Mouse (Mus musculus): Measurements from ENCODE around the gene Stac2. TPM values are rescaled to one million over a fixed set of nuclear protein-coding genes. Genes with fewer than 3 reads are reported as not detected.

Stac2 gene
- total and polyA plus RNA-seq, 3 experiments = 0.07 TPM; not detected in 2

GRCm38 (mm10) chr11:98090583-98090982, 37.3 kb upstream of the Stac2 start:
- in situ Hi-C loops (cut with MboI; ENCODE audit: low pct_ligation_motif_present, low pct_unique_long_range_greater_than_20kb, low sequenced_read_pairs) (no loop called here), dilution Hi-C loops (cut with MboI; ENCODE audit: extremely low pct_ligation_motif_present, extremely low pct_unique_long_range_greater_than_20kb, low sequenced_read_pairs) (no loop called here)
- no peak for DNase-seq (ENCODE audit: extremely low read depth)
- Histone ChIP-seq H3K27ac (ENCODE audit: insufficient read depth, low read depth) (no peak overlapping the region), H3K79me2 (replicated peaks; ENCODE audit: control insufficient read depth, extremely low read depth, insufficient read depth, poor library complexity, severe bottlenecking) (no peaks in the 10 kb centered on the region), H3K4me2 (ENCODE audit: insufficient read depth, low read depth, poor library complexity, severe bottlenecking) (no peak overlapping the region), H3K4me1 (ENCODE audit: control insufficient read depth in 1 of 2, insufficient read depth in 2 of 2) (peaks cover 0 to 3% of the 10 kb centered on the region in 2 experiments; a peak in 1 of 4 replicates), H3K36me3 (replicated peaks in 1 of 2; ENCODE audit: control insufficient read depth in 1 of 2, insufficient read depth in 1 of 2, low read length in 1 of 2) (peaks cover 27 to 65% of the 10 kb centered on the region in 2 experiments), H3K27me3 (replicated peaks) (no peaks in the 10 kb centered on the region), H3K9me3 (replicated peaks; ENCODE audit: low read length) (no peaks in the 10 kb centered on the region), H3K4me3 (replicated peaks in 1 of 3; ENCODE audit: low read depth in 2 of 3, low read length in 2 of 3, poor library complexity in 1 of 3) (no peak overlapping the region), H3K9ac (ENCODE audit: insufficient read depth, low read depth) (no peak overlapping the region)
- TF ChIP-seq USF2 (conservative IDR thresholded peaks at IDR 0.05; ENCODE audit: low read depth, low read length) (no peak), MAFK (IDR thresholded peaks at IDR 0.05; ENCODE audit: insufficient replicate concordance, low read length) (no peak), BHLHE40 (IDR thresholded peaks at IDR 0.05; ENCODE audit: low read depth, low read length) (no peak), NELFE (IDR thresholded peaks at IDR 0.05; ENCODE audit: low read depth, low read length) (no peak), EP300 (IDR thresholded peaks at IDR 0.05; ENCODE audit: low read length) (no peak), ZMIZ1 (IDR thresholded peaks at IDR 0.05; ENCODE audit: low read depth, low read length) (no peak), PAX5 (IDR thresholded peaks at IDR 0.05; ENCODE audit: low read length) (no peak), RAD21 (IDR thresholded peaks at IDR 0.05; ENCODE audit: low read depth, low read length) (no peak), E2F4 (IDR thresholded peaks at IDR 0.05; ENCODE audit: insufficient replicate concordance, low read depth, low read length) (no peak), ZC3H11A (IDR thresholded peaks at IDR 0.05; ENCODE audit: low read depth, low read length) (no peak), MYC (IDR thresholded peaks at IDR 0.05; ENCODE audit: low read depth, low read length) (no peak), ETS1 (conservative IDR thresholded peaks at IDR 0.05; ENCODE audit: low read depth, low read length) (no peak), USF1 (IDR thresholded peaks at IDR 0.05; ENCODE audit: low read depth, low read length) (no peak), JUND (conservative IDR thresholded peaks at IDR 0.05; ENCODE audit: low read depth, low read length) (no peak), ELF1 (IDR thresholded peaks at IDR 0.05; ENCODE audit: low read depth, low read length) (no peak), SMC3 (IDR thresholded peaks at IDR 0.05; ENCODE audit: low read depth, low read length) (no peak), RCOR1 (conservative IDR thresholded peaks at IDR 0.05; ENCODE audit: low read depth, low read length) (no peak), JUN (IDR thresholded peaks at IDR 0.05; ENCODE audit: insufficient read depth, low read depth, low read length) (no peak), MXI1 (IDR thresholded peaks at IDR 0.05; ENCODE audit: low read depth, low read length) (no peak)

- no peak overlapping the region for H3K9ac ChIP-seq (ENCODE audit: insufficient read depth, low read depth)
- in situ Hi-C loops (cut with MboI; ENCODE audit: low pct_ligation_motif_present, low pct_unique_long_range_greater_than_20kb, low sequenced_read_pairs) (no loop called here), dilution Hi-C loops (cut with MboI; ENCODE audit: extremely low pct_ligation_motif_present, extremely low pct_unique_long_range_greater_than_20kb, low sequenced_read_pairs) (no loop called here)
- no peaks in the 10 kb centered on the region for H3K79me2 ChIP-seq (replicated peaks; ENCODE audit: control insufficient read depth, extremely low read depth, insufficient read depth, poor library complexity, severe bottlenecking)
- H3K27ac ChIP-seq (ENCODE audit: insufficient read depth, low read depth) = no peak overlapping the region
- H3K9me3 ChIP-seq (replicated peaks; ENCODE audit: low read length) = no peaks in the 10 kb centered on the region
- H3K36me3 ChIP-seq (replicated peaks in 1 of 2; ENCODE audit: control insufficient read depth in 1 of 2, insufficient read depth in 1 of 2, low read length in 1 of 2) = peaks cover 27 to 59% of the 10 kb centered on the region in 2 experiments
- H3K4me2 ChIP-seq (ENCODE audit: insufficient read depth, low read depth, poor library complexity, severe bottlenecking) = no peak overlapping the region
- no peak for TF ChIP-seq ZMIZ1 (IDR thresholded peaks at IDR 0.05; ENCODE audit: low read depth, low read length)
- TF ChIP-seq UBTF (IDR thresholded peaks at IDR 0.05; ENCODE audit: low read depth, low read length) = no peak
- TF ChIP-seq NELFE (IDR thresholded peaks at IDR 0.05; ENCODE audit: low read depth, low read length) = no peak
- no peak for TF ChIP-seq TCF12 (IDR thresholded peaks at IDR 0.05; ENCODE audit: low read depth, low read length)
- TF ChIP-seq IRF4 (IDR thresholded peaks at IDR 0.05; ENCODE audit: low read depth, low read length) = no peak
- TF ChIP-seq ZKSCAN1 (IDR thresholded peaks at IDR 0.05; ENCODE audit: borderline replicate concordance, low read depth, low read length) = no peak
- no peak for TF ChIP-seq MAX (IDR thresholded peaks at IDR 0.05; ENCODE audit: low read length)
- no peak for DNase-seq (ENCODE audit: extremely low read depth)
- no peak overlapping the region for H3K4me3 ChIP-seq (replicated peaks in 1 of 3; ENCODE audit: low read depth in 2 of 3, low read length in 2 of 3, poor library complexity in 1 of 3)
- peaks cover 0 to 3% of the 10 kb centered on the region in 2 experiments; a peak in 1 of 4 replicates for H3K4me1 ChIP-seq (ENCODE audit: control insufficient read depth in 1 of 2, insufficient read depth in 2 of 2)
- no peaks in the 10 kb centered on the region for H3K27me3 ChIP-seq (replicated peaks)
Observed at GRCm38 (mm10) chr11:98088224-98088623, 35.0 kb upstream of the Stac2 start.
